Mouse (Mus musculus) inflammation-experienced regulatory T-cells (primary cell): ENCODE data around the gene Itfg1. TPM values are rescaled to one million over a fixed set of nuclear protein-coding genes. Genes with fewer than 3 reads are reported as not detected.

Experiments used
- polyA plus RNA-seq, 2 experiments: library from polyadenylated mRNA; unstranded; fragments of 100-300 nt; shearing (Covaris generic); gene quantifications; one replicate each; pipeline ENCODE4 v1.2.1; 2017

The Itfg1 gene
- 10 to 100 TPM; 48.2 to 60.3 TPM for polyA plus RNA-seq

DNA sequence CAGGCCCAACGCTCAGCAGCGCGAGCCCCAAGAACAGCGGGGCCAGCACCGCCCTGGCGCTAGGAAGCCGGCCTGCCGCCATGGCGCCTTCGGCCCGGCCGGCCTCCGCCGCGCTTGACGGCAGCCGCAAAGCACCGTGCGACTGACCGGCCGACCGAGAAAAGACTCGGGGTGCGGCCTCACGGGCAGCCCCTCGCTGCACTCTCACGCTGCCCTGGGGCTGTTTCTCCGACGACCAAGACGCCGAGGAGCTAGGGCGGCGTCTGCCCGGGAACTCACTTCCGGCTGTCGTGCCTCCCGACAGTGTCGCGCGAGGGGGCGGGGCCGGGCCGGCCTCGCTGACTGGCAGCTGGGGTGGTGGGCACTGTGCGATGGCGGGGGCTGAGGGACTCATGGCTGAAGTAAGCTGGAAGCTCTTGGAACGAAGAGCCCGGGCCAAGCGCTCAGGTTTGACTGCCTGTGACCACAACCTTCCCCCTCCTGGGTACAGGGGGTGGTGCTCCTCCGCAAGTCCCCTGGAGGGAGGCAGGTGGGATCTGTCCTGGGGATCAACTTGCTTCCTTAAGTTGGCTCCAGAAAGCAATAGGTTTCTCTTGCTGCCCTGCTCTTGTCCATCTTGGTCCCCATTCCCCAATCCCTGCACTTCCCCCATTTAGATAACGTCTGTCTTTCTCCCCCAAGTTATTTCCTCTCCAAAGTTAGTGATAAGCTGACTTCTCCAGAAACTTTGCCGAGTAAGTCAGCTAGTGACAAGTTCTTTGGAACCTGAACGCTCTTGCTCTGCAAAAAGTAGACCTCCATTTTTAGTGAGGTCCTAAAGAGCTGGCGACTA, at the start of gene Itfg1, which contains the start of gene Phkb:
TSS of gene Itfg1 (minus strand) at position 265 of the 832 bp plus-strand sequence.
TSS of gene Phkb (plus strand) at position 303 of the 832 bp plus-strand sequence.

DNA sequence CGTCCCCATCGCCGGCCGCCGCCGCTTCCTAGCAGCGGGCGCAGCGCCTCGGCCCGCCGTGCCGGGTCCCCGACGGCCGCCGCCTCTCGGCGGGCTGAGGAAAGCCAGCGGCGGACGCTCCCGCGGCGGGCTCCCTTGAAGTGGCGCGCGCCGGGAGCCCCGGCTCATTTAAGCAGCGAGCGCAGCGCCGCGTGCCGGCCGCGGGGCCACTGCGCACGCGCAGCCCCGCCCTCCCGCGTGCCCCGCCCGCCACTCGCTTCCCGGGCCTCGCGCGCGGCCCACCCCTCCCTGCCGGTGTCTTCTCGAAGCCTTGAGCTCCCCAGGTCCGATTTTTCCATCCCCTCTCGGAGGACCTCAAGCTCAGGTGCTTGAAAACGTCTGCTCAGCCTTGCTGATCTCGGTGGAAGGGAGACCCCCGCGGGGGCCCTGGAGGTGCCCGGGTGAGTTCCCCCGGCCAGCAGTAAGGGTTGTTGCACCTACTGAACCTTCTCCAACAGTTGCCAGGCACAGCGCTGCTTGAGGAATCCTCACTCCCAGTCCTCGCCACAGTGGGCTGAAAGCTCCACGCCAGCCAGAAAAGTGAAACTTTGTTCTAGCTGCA, 139.9 kb downstream of the Itfg1 start, which contains the start of gene Neto2:
TSS of gene Neto2 (minus strand) at position 174 of the 601 bp plus-strand sequence.

Other genes starting within 250 kb of the Itfg1 start
- gene Neto2, start 140.0 kb downstream of the Itfg1 start, polyA plus RNA-seq, result 1 to 10 TPM in 1 of 2 experiments, under 1 TPM in 1; 0.64 to 1.2 TPM
- 10 to 100 TPM; 25.2 to 25.5 TPM for gene Phkb, start within 50 bp of the Itfg1 start, polyA plus RNA-seq